Mouse (Mus musculus) olfactory bulb, adult 2 months (tissue): ENCODE measurements at regions not wholly inside any gene's neighbourhood (a gene's known extent, or its start where the extent isn't known, plus 50 kb on each side); places are given as distances from the start of the nearest gene placed in this dataset.

Experiments used
- CTCF ChIP-seq: fragments of 200-500 bp; IDR thresholded peaks from 2 replicates; pipeline ENCODE4 v1.5.1; 2012; ENCODE audit warnings: low read depth, mild to moderate bottlenecking, low read length, moderate library complexity; ENCODE audit not compliant: insufficient read depth
- POLR2A ChIP-seq: fragments of 200-500 bp; IDR thresholded peaks from 2 replicates; pipeline ENCODE4 v1.6.1; 2012; ENCODE audit warnings: mild to moderate bottlenecking, low read depth, low read length, moderate library complexity; ENCODE audit not compliant: insufficient read depth

DNA sequence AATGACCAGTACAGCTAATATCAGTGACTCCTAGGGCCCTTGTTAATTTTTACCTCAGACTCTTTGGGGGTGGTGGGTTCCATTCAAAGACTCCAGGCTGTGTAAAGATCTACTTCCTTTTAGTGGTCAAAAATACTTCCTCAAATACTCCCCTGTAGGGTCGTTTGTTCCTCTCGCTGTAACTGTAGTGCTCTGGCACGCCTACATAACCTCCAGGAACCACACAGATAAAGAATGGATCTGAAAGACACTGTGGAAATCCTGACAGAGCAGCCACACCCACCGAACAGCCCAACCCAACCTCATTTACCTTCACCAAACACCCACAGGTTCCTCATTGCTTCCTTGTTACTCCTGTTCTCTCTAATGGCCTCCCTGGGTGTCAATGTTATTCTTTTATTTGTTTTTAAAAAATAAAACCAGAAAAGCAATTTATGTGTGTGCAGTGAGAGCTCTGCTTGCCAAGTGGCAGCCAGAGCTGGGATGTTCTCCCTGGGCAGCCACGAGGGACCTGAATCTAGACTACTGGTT, 119.7 kb downstream of the Mtx3 start:
- TF ChIP-seq POLR2A (no peak), CTCF (no peak)
